Mouse (Mus musculus): ENCODE results near the gene Ntn4. TPM values are rescaled to one million over a fixed set of nuclear protein-coding genes. Genes with fewer than 3 reads are reported as not detected.
A peak's percentile ranks its signal among the peaks of the same experiment; 100 is the strongest.

The Ntn4 gene
- polyA plus RNA-seq, 1 experiment from 2014 or later: 2.2 TPM

GRCm38 (mm10) chr10:93697866-93698483, 57.5 kb downstream of the Ntn4 start:
- no peak overlapping the region for H3K27ac ChIP-seq
- DNase-seq (ENCODE audit: low spot score): no peak
- peaks cover 18% of the 10 kb centered on the region for H3K4me1 ChIP-seq (replicated peaks)
- no peaks in the 10 kb centered on the region for H3K36me3 ChIP-seq
- no peaks in the 10 kb centered on the region for H3K27me3 ChIP-seq (ENCODE audit: insufficient read depth, poor library complexity, severe bottlenecking)
- no peaks in the 10 kb centered on the region for H3K9me3 ChIP-seq
- 91% methylated on average over 10 of the region's 10 CpGs for WGBS
- H3K4me3 ChIP-seq: no peak overlapping the region

GRCm38 (mm10) chr10:93699689-93700478, 59.4 kb downstream of the Ntn4 start:
- WGBS: 86% methylated on average over 10 of the region's 10 CpGs
- Histone ChIP-seq H3K9me3 (no peaks in the 10 kb centered on the region), H3K4me3 (no peak overlapping the region), H3K36me3 (no peaks in the 10 kb centered on the region), H3K4me1 (replicated peaks) (peaks cover 18% of the 10 kb centered on the region), H3K27ac (no peak overlapping the region), H3K27me3 (ENCODE audit: insufficient read depth, poor library complexity, severe bottlenecking) (no peaks in the 10 kb centered on the region)
- DNase-seq (ENCODE audit: low spot score): no peak

GRCm38 (mm10) chr10:93700589-93701363, 60.3 kb downstream of the Ntn4 start:
- no peak for DNase-seq (ENCODE audit: low spot score)
- Histone ChIP-seq H3K27ac (no peak overlapping the region), H3K36me3 (peaks cover 3% of the 10 kb centered on the region; the same call in 1 of the 2 replicates), H3K4me3 (no peak overlapping the region), H3K4me1 (replicated peaks) (peaks cover 15% of the 10 kb centered on the region), H3K27me3 (ENCODE audit: insufficient read depth, poor library complexity, severe bottlenecking) (no peaks in the 10 kb centered on the region), H3K9me3 (no peaks in the 10 kb centered on the region)
- WGBS: 83% methylated on average over 21 of the region's 21 CpGs

GRCm38 (mm10) chr10:93703946-93704345, 63.5 kb downstream of the Ntn4 start:
- H3K27ac ChIP-seq: no peak overlapping the region
- 94% methylated on average over 4 of the region's 4 CpGs for WGBS
- no peaks in the 10 kb centered on the region for H3K9me3 ChIP-seq
- peaks cover 19% of the 10 kb centered on the region for H3K36me3 ChIP-seq
- no peak overlapping the region for H3K4me3 ChIP-seq
- no peaks in the 10 kb centered on the region for H3K27me3 ChIP-seq (ENCODE audit: insufficient read depth, poor library complexity, severe bottlenecking)
- DNase-seq (ENCODE audit: low spot score): no peak
- H3K4me1 ChIP-seq (replicated peaks): peaks cover 19% of the 10 kb centered on the region

- Histone ChIP-seq H3K9me3 (0 out of 2 replicates have a peak, but pooled peaks cover 6% of the 10 kb centered on the region), H3K27ac (no peak overlapping the region), H3K36me3 (peaks cover 52% of the 10 kb centered on the region), H3K27me3 (ENCODE audit: insufficient read depth, poor library complexity, severe bottlenecking) (no peaks in the 10 kb centered on the region), H3K4me3 (no peak overlapping the region), H3K4me1 (replicated peaks) (peaks cover 5% of the 10 kb centered on the region)
- no peak for DNase-seq (ENCODE audit: low spot score)
- 67% methylated on average over 21 of the region's 21 CpGs for WGBS
Measured at GRCm38 (mm10) chr10:93707149-93708075, 66.9 kb downstream of the Ntn4 start.

- Histone ChIP-seq H3K36me3 (peaks cover 58% of the 10 kb centered on the region), H3K27ac (no peak overlapping the region), H3K27me3 (ENCODE audit: insufficient read depth, poor library complexity, severe bottlenecking) (no peaks in the 10 kb centered on the region), H3K4me3 (no peak overlapping the region), H3K4me1 (replicated peaks) (peaks cover 5% of the 10 kb centered on the region), H3K9me3 (0 out of 2 replicates have a peak, but pooled peaks cover 6% of the 10 kb centered on the region)
- no peak for DNase-seq (ENCODE audit: low spot score)
- WGBS: 83% methylated on average over 6 of the region's 6 CpGs
Measured at GRCm38 (mm10) chr10:93708076-93708473, 67.6 kb downstream of the Ntn4 start.

GRCm38 (mm10) chr10:93708515-93708914, 68.0 kb downstream of the Ntn4 start:
- no peaks in the 10 kb centered on the region for H3K27me3 ChIP-seq (ENCODE audit: insufficient read depth, poor library complexity, severe bottlenecking)
- H3K4me1 ChIP-seq (replicated peaks): peaks cover 5% of the 10 kb centered on the region
- H3K4me3 ChIP-seq: no peak overlapping the region
- H3K27ac ChIP-seq: no peak overlapping the region
- no peak for DNase-seq (ENCODE audit: low spot score)
- WGBS: 86% methylated on average over 5 of the region's 5 CpGs
- peaks cover 62% of the 10 kb centered on the region for H3K36me3 ChIP-seq
- 0 out of 2 replicates have a peak, but pooled peaks cover 6% of the 10 kb centered on the region for H3K9me3 ChIP-seq

- H3K4me3 ChIP-seq: no peak overlapping the region
- H3K4me1 ChIP-seq (replicated peaks): peaks cover 5% of the 10 kb centered on the region
- 0 out of 2 replicates have a peak, but pooled peaks cover 6% of the 10 kb centered on the region for H3K9me3 ChIP-seq
- H3K36me3 ChIP-seq: peaks cover 71% of the 10 kb centered on the region
- H3K27me3 ChIP-seq (ENCODE audit: insufficient read depth, poor library complexity, severe bottlenecking): no peaks in the 10 kb centered on the region
- no peak overlapping the region for H3K27ac ChIP-seq
- DNase-seq (ENCODE audit: low spot score): no peak
- 90% methylated on average over 8 of the region's 8 CpGs for WGBS
Measured at GRCm38 (mm10) chr10:93709536-93709935, 69.1 kb downstream of the Ntn4 start.

GRCm38 (mm10) chr10:93721625-93722337, 81.3 kb downstream of the Ntn4 start:
- Histone ChIP-seq H3K36me3 (peaks cover 8% of the 10 kb centered on the region), H3K4me3 (no peak overlapping the region), H3K27me3 (ENCODE audit: insufficient read depth, poor library complexity, severe bottlenecking) (no peaks in the 10 kb centered on the region), H3K27ac (no peak overlapping the region), H3K4me1 (replicated peaks) (peaks cover 12% of the 10 kb centered on the region), H3K9me3 (no peaks in the 10 kb centered on the region)
- DNase-seq (ENCODE audit: low spot score): no peak
- WGBS: 91% methylated on average over 5 of the region's 5 CpGs

- Histone ChIP-seq H3K27ac (peak overlapping the region; percentile 29), H3K27me3 (ENCODE audit: insufficient read depth, poor library complexity, severe bottlenecking) (no peaks in the 10 kb centered on the region), H3K4me3 (no peak overlapping the region), H3K9me3 (no peaks in the 10 kb centered on the region), H3K4me1 (replicated peaks) (peaks cover 20% of the 10 kb centered on the region), H3K36me3 (no peaks in the 10 kb centered on the region)
- WGBS: 12% methylated on average over 11 of the region's 11 CpGs
- peak; percentile 44 for DNase-seq (ENCODE audit: low spot score)
Measured at GRCm38 (mm10) chr10:93723942-93724542, 83.6 kb downstream of the Ntn4 start.

GRCm38 (mm10) chr10:93728131-93728530, 87.7 kb downstream of the Ntn4 start:
- 55% methylated on average over 5 of the region's 5 CpGs for WGBS
- DNase-seq (ENCODE audit: low spot score): no peak
- peaks cover 20% of the 10 kb centered on the region for H3K4me1 ChIP-seq (replicated peaks)
- H3K27ac ChIP-seq: no peak overlapping the region
- no peaks in the 10 kb centered on the region for H3K36me3 ChIP-seq
- no peaks in the 10 kb centered on the region for H3K27me3 ChIP-seq (ENCODE audit: insufficient read depth, poor library complexity, severe bottlenecking)
- no peak overlapping the region for H3K4me3 ChIP-seq
- H3K9me3 ChIP-seq: no peaks in the 10 kb centered on the region
